Mouse (Mus musculus) embryo, embryonic 11 days (tissue): Measurements from ENCODE around the gene Edar.
"Not testable (repeated sequence)": the region's sequence is repeated elsewhere in the genome, so short reads cannot be mapped to it uniquely, and the experiment has no call there.

Experiments used
- DNase-seq: peaks from one replicate; pipeline ENCODE4 v3.0.0-alpha.2; 2015

Edar gene

DNA sequence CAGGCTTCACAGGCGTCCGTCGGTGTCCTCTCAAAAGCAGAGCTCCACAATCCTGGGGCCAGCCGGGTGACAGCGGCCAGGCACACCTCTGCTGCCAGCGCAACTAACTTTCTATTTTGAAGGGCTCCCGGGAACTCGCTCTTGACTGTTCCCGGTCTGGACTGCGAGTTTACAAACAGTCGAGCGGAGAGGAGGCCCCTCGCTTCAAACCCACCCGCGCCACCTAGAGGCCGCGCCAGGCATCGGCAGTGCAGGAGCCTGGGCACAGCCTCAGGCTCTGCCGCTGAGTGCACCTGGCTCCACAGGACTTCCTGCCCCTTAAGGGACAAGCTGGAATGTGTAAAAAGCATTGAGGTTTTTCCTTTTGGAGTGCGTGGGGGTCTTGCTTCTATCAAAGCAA is at the start of gene Edar:
Edar (minus strand) TSS at position 122 of the 400 bp plus-strand sequence.
- DNase-seq: peak; percentile 89

DNA sequence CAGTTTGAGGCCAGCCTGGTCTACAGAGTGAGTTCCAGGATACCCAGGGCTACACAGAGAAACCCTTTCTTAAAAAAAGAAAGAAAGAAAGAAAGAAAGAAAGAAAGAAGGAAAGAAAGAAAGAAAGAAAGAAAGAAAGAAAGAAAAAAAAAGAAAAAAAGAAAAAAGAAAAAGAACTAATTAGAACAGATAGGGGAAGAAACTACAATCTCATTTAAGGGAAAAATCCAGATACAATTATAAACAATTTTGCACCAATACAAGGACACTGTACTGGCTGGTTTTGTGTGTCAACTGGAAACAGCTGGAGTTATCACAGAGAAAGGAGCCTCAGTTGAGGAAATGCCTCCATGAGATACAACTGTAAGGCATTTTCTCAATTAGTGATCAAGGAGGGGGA is 42.7 kb upstream of the Edar start, which contains the start of gene Gm17542:
Gm17542 (minus strand) TSS at position 101 of the 400 bp plus-strand sequence.
- DNase-seq: not testable (repeated sequence)

DNA sequence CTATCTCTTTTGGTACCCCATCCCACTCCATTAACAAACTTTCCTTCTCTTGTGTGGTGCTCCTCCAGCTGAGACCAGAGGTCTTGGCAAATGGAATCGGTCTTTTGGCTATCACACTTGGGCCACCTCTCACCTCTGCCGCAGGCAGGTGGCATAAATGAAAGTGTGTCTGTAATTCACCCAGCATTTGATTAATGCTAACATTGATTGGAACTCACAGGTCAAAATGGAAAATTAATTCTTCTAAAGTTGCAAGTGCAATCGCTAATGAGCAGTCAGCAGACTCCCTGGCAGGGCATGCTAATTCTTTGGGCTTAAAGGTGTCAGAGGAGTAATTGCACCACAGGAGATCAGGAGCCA is 39.3 kb upstream of the Edar start:
- no peak for DNase-seq

DNA sequence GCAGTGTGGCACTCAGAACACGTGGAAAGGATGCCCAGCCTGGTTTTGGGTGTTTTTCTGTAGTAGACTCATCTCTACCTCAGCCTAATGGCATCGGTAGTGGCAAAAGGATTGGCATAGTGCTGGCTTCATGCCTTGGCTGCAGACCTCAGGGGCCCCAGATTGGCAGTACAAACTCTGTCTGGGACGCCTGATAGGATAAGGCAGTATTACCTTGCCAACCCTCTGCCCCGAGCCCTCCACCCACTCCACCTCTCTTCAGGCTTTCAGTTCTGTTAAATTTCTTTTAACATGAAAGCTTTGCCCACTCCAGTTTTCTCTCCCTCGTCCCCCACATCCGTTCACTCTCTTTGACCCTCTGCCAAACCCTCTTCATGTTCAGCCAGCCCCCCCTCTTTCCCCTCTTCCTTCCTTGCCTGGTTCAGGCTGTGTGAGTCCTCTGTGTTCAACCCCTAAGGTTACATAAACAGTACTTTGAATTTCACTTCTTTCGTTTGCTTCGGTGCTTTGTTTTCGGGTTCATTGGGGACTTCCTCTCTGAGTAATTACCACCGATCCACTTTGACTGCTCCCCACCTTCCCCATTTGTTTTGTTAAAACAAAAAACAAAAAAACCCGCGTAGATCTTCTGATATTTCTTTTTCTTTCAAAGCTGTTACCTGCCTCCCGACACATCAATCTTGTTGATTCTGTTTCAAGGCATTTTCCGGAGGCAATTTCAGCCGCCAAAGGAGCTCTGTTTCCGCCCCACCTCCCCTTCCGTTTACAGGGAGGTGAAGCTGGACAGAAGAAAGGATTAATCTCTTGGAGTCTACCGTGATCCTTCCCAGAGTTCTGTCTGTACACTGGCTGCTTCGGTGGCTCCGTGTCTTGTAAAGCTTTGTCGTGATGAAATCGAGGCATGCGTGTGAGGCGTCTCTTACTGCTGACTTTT is 38.7 kb upstream of the Edar start:
- peak; percentile 47 for DNase-seq

DNA sequence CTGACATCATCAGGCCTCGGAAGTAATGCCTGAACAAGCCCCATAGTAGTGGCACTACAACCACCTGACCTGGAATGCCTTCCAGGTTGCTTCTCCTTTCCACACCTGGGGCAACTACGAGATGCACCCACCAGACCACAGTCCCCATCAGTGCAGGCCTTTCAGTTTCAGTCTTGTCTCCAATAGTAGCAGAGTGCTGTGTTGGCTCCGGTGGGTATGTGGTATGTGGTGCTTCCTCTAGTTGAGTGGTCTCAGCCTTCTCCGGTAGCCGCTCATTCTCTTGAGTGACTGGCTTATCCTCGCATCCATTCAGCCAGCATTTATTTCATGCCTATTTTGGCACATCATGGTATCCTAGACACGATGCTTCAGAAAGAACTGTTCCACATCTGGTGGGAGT is 37.8 kb upstream of the Edar start:
- no peak for DNase-seq

DNA sequence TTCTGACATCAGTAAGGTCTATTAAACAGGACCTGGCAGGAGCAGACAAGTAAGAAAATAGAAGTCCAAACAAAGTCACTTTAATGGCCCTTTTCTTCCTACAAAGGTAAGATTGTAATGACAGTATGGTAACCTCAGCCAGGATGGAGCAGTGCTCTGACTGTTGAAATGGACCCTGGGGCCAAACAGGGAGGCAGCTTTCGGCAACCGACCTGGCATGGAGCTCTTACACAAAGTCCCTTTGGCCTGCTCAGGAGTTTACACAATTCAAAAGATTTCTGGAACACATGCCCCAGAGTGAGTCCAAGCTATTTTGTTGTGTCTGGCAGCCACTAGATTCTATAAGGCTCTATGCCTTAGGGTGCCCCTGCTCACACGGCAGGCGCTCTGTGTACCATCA is 33.6 kb upstream of the Edar start:
- no peak for DNase-seq

DNA sequence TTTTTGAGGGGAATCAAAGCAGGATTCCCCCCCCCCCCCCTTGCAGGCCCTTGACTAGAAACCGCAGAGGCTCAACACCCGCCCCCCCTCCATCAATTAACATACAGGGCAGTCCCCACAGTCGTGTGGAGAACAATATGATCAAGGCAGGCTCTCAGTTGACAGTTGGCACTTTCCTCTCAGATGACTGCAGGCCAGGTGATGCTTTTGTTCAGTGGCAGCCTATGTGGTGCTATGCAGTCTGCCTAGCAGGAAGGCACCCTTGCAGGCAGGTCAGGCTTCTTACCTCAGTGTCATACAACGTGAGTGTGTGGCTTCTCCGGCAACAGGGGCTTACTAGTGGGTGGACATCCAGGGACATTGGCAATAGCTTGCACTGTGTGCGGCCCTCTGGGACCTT is 25.1 kb upstream of the Edar start:
- no peak for DNase-seq

DNA sequence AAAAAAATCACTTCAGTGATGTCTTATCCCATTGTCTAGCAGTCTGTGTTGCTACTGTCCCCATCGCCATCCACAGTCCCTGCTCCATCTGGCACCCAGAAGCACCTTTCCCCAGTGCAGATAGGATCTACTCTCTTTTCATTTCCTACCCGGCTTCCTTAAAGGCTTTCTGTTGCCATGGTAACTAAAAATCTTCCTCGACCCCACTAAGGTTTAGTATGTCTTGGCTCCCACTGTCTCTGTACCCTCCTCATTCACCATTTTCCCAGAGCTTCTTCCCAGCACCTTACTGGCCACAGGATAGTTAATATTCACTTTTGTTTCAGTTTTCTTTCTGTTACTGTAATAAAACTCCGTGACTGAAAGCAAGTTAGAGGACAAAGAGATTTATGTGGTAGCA is 24.7 kb upstream of the Edar start:
- no peak for DNase-seq

DNA sequence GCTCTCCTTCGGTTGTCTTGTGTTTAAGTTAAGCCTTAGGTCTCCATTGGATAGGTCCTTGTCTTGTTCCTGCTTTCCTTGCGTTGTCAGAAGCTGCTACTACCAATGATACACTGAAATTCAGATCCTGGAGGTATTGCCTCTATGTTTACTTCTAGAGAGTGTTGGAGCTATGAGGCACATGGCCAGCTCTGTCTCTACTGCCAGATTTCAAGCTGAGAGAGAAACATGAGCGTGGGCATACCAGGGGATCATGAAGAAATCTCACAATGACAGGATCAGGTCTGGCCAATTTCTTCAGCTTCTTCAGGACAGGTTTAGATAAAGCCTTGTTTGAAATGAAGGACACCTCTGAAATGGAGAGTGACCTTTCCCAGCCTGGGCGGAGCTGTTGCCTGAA is 23.5 kb upstream of the Edar start:
- no peak for DNase-seq

DNA sequence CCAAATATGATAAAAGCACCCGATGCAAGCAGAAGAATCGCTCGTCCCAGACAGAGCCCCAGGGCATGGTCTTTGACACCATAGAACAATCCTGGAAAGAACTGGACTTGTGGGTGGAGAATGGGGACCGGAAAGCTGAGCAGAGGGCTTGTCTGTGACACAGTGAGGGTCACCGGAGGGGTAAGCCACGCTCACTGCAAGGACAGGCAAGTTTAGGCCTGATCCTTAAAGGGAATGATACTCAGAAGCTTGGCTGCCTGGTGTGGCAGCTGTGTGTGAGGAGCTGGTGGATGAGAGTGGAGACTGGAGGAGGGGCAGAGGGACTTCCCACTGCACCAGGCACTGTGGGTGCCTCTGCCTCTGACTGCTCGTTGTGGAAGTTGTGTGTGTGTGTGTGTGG is 15.6 kb upstream of the Edar start:
- DNase-seq: no peak

DNA sequence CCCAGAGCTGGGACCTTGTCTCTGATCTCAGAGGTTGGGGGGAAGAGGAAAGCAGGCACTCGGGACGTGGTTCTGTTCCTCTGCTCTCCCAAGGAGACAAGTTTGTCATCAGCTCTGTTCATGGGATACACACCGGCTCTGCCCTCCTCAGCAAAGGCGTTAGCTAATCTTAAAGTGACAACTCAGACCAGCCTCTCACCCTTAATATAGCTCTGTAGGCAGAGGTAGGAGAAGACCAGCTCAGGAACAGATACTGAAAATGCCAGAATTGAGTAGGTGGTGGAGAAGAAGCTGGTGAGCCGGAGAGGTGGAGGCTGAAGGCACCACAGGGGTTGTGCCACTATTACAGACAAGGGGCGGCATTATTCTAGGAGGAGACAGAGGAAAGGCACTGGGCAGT is 3.8 kb upstream of the Edar start:
- no peak for DNase-seq

DNA sequence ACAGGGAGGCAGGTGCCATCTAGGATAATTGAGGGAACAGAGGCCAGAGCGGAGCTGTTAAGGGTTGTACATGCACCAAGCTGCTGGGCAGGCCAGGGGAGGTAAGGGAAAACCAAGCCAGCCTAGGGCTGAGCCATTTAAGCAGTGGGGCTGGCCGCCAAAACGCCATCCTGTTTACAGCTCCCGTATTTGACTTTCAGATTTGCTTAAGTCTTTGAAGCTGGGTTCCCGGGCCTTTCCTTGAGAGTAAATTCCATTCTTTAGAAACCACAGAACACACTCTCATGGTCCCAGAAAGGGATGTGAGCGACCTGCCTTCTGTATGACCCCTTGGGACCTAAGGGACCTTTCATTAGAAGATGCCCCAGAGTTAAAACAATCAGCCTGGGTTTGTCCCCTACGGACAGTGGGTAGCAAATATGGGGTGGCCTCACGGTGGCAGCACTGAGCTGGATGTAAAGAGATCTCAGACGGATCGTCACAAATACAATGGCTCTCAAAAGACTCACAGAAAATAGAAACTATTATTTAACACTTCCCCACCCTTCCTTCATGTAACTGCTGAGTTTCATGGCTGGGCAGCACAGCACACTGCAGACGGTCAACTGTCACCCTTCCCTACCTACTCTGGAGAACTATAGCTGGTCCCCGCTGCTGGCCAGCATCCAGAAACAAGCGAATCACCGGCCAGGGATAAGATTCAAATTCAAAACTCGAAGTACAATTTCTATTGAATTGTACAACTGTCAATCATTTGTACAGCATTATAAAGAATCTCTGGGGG is 2.0 kb downstream of the Edar start:
- peak; percentile 78 for DNase-seq

DNA sequence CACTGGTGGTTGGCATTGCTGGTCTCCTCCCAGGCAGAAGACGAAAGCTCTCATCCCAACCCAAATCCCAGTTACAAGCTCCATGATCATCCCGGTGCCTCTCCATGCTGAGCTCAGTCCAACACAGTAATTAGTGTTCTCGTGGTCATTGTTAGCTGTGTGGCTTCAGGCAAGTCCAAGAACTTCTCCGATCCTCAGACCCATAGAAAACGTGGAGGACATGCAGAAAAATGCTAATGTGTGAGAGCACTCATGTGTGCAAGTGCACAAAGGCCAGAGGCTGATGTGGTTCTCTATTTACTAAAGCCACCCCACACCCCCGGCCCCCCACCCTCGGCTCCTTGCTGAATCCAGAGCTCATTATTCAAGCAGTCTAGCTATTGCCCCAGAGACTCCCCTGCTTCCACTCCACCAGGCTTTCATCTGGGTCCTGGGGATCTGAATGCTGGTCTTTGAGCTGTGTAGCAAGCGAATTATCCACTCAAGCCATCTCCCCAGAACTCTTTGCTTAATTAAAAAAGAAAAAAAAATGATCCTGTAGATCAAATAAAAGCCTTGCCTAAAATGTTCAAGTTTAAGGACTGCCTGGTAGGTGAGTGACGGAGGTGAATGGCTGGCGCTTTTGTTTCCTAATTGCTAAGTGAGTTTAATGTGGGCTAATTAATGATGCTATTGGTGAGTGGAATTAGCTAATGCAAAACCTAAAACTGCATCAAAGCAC is 2.7 kb downstream of the Edar start:
- peak; percentile 31 for DNase-seq

DNA sequence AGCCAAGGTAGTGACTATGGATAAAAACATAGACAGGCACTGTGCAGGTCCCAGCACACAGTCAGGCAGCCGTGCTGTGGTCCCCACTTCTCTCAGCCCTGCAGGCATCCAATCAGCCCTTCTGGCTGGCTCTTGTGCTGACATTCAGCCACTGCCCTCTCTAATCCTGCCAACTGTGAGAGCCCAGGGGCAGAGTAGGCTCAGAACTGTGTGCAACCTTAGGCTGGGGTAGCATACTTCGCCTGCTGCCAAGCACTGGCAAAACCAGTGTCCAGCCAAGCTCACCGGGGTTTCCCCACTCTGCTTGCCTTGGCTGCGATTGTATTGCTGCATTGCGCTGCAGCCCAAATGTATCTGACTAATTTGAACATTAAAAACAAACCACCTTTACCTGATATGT is 11.6 kb downstream of the Edar start:
- no peak for DNase-seq

DNA sequence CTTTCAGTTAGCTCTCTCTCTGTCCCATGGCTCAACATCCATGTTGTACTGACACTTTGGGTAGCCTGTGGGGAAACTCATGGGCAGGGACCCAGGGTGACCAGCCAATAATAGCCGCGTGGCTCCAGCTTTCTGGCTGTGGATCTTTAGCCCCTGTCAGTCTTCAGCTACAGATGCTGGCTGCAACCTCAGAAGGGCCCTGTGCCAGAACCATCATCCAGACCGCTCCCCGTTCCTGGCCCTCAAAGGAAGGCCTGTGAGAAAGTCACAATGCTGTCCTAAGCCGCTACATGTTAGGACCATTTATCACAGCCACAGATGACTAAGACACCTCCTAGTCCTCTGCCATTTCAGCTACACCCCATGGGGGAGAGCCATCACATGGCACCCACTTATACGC is 12.0 kb downstream of the Edar start:
- no peak for DNase-seq

DNA sequence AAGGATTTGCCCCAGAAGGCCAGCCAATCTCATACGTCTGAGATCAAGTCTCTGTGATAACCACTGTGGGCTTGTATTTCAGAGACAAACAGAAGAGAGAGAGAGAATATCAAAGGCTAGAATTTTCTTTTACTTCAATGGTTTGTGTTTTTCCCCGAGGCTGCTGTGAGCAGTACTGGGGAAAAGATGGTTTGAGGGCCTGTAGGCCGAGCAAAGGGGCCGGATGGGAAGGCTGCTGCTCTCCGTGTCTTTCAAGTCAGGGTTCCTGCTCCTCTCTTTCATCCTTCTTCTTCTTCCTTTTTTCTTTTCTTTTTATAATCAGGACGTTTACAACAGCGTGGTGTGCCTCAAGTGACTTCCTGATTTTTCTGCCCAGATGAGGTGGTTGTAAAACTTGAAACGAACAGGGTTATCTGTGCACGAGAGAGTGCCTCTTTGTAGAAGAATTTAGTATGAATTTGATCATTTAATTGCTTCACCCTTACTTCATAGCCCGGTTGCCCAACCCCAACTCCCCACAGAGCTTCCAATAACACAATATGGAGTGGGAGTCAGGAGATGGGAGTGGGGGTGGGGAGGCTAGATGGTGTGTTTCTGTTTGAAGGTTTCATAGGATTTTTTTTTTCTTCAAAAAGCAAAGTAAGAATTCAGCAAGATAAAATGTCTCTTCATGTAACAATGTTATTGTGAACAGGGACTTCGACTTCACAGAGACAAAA is 16.0 kb downstream of the Edar start:
- no peak for DNase-seq

DNA sequence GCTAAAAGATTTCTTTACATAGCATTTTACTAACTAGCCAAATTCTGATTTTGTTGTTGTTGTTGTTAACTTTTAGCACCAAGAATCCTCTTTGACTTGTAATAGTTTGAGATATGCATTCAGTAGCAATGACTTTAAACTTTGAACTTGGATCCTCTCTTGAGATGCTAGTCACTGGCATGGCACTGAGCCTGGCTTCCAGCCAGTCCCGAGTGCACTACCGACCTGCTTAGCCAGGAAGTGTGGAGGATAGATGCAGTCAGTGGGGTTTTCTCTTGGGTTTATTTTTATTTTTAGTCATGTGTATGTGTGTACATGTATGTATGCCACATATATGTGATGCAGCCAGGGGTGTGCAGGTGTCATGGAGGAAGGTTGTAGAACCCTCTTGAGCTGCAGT is 17.7 kb downstream of the Edar start:
- no peak for DNase-seq

DNA sequence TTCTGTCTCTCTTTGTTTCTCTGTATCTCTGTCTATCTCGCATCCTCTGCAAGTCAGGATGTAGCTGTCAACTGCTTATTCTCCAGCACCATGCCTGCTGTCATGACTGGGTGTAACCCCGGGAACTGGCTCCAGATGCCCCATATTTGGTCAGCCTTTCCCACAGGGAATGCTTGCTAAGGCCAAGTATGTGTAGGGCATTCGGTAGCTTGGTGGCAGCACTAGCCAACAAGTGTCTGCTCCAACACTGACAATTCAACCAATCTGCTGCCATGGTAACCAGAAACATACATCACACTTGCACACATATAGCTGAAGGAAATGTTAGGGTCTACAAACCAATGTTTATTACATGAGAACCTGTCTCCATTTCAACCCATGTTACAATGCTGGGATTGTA is 21.8 kb downstream of the Edar start:
- DNase-seq: no peak

DNA sequence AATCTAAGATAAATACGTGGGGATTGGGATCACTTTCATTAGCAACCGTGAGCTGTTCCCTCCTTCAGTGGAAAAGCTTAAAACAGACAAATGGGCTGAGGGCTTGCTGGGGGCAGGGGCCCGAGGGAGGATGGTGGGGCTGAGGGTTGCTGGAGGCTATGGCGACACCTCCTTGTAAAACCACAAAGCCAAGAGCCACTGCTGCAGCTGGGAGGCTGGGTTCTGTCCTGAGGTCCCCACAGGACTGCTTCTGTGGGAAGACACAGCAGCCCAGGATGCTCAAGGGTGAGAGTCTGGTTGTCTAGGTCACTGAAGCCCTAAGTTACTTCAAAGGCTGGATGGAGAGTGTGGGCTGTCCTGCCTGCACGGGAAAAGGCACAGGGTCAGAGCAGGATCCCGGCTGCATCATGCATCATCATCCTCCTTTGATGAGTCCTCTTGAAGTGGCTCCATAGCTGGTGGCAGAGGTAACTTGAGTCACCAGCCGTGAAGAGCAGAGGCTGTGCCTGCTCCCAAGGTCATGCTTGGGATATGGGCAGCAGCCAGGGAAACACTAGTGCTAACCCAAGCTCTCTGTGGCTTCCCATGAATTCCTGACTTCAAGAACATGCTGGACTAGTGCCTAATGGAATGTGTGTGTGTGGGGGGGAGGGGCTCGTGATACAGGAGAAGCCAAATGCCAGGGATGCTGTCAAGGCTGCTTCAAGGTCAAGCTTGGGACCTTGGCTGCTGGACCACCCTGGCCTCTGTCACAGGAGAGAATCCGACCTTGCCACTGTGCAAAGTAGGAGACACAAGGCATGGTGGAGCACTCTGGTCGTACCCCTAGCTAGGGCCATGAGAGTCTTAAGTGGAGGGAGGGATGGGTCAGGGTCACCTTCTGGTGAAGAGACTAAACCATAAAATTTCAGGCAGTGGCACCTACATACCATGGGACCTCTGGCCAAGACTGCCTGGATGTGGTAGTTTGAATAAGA is 22.7 kb downstream of the Edar start:
- DNase-seq: peak; percentile 39

DNA sequence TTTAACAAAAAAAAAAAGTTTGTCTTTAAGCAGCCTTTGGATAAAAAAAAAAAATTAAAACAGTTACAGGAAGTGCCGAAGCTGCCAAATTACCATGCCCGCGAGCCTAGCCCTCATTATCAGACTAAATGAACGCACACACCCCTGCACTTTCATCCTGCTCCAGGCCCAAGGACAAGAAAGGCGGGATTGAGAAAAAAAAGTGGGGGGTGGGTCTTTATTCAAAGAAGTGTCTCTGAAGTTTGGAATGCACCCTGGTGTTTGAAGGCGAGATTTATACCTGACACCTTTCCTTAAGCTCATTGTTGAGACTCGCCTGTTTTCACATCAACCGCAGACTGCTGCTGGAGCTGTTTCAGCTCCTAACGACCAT is 23.4 kb downstream of the Edar start:
- DNase-seq: peak; percentile 51

DNA sequence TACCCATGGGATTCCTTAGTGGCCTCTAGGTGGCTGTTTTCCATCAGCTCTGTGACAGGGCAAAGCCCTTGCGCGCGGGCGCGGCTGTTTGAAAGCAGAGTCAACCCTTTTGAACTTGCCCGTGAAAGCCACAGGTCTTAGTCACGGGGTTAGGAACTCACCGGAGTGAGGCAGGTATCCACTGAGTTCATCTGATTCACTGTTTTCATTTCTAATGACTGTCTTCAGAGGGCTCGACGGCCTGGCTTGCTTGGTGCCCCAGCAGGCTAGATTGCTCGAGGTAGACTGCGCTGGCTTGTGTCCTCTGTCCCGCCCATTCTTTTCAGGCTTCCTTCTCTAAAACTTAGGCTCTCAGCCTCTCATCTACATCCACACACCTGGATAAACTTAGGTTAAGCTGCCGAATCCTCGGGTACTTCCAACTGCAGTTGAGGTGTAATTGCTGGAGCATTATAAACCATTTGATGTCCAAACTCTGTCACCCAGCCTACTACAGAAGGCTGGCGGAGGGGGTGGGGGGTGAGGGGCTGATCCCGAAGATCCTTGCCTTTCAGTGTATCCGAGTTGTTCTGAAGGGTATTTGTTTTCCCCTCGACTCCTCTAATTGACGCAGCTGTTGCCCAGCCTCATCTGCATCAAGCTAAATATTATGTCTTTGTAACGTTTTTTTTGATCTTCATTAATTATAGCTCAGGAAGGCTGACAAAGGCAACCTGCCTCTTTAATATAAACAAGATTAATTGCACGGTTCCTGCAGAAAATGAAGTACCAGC is 24.0 kb downstream of the Edar start:
- peak; percentile 63 for DNase-seq
